Mouse (Mus musculus): ENCODE data around the gene Arhgef9. TPM values are rescaled to one million over a fixed set of nuclear protein-coding genes. Genes with fewer than 3 reads are reported as not detected.

Arhgef9 gene
- polyA plus RNA-seq, 1 experiment, result 161 TPM

- Histone ChIP-seq H3K4me1 (ENCODE audit: control insufficient read depth, insufficient read depth, low read length) (no peaks in the 10 kb centered on the region; the same call in 1 of the 2 replicates), H3K27ac (ENCODE audit: insufficient read depth, low read length) (no peak overlapping the region; the same call in 1 of the 2 replicates), H3K4me3 (ENCODE audit: insufficient read depth, low read length) (peak overlapping the region; percentile 68)
- TF ChIP-seq POLR2A (IDR thresholded peaks at IDR 0.05; ENCODE audit: extremely low read depth, insufficient read depth, low read length) (no peak), CTCF (IDR thresholded peaks at IDR 0.05; ENCODE audit: extremely low read depth, insufficient read depth, low read length) (no peak)
These were observed 170.8 kb downstream of the Arhgef9 start for GRCm38 (mm10) chrX:95025779-95026360.

- Histone ChIP-seq H3K4me3 (ENCODE audit: insufficient read depth, low read length) (no peak overlapping the region), H3K27ac (ENCODE audit: insufficient read depth, low read length) (no peak overlapping the region)
These were observed 184.6 kb downstream of the Arhgef9 start for GRCm38 (mm10) chrX:95012033-95012432.

More at GRCm38 (mm10) chrX:95012033-95012432, 184.6 kb downstream of the Arhgef9 start:
- no peaks in the 10 kb centered on the region for H3K4me1 ChIP-seq (ENCODE audit: control insufficient read depth, insufficient read depth, low read length)
- no peak for TF ChIP-seq POLR2A (IDR thresholded peaks at IDR 0.05; ENCODE audit: extremely low read depth, insufficient read depth, low read length)
- peak; percentile 29; the same call in 1 of the 2 replicates for TF ChIP-seq CTCF (IDR thresholded peaks at IDR 0.05; ENCODE audit: extremely low read depth, insufficient read depth, low read length)

Other genes with a start within 250 kb of the Arhgef9 start
- 0.42 and 0.44 TPM in 2 replicates for gene Spin4, start 170.2 kb downstream of the Arhgef9 start, polyA plus RNA-seq (2012; rRNA removed)
- gene Amer1, start 248.0 kb upstream of the Arhgef9 start, polyA plus RNA-seq (2012; rRNA removed), result 3.0 and 3.2 TPM in 2 replicates